Mouse (Mus musculus): ENCODE data around the gene Ubxn10. TPM values are rescaled to one million over a fixed set of nuclear protein-coding genes. Genes with fewer than 3 reads are reported as not detected.

Gene Ubxn10
- polyA plus RNA-seq, 1 experiment from 2014 or later, result 2.3 TPM

- H3K9ac ChIP-seq (replicated peaks; ENCODE audit: low read length), result no peak overlapping the region
- H3K9me3 ChIP-seq (ENCODE audit: low read length), result no peaks in the 10 kb centered on the region
- H3K27me3 ChIP-seq (ENCODE audit: insufficient read depth, low read length), result peaks cover 8% of the 10 kb centered on the region; the same call in 1 of the 2 replicates
- H3K4me1 ChIP-seq (ENCODE audit: insufficient read depth, low read length), result no peaks in the 10 kb centered on the region
- WGBS, result 72% methylated on average over 4 of the region's 4 CpGs
- H3K4me3 ChIP-seq (ENCODE audit: low read length), result no peak overlapping the region
- no peak overlapping the region for H3K27ac ChIP-seq (ENCODE audit: low read length)
- no peak overlapping the region for H3K4me2 ChIP-seq (replicated peaks; ENCODE audit: low read depth, low read length)
- no peak for ATAC-seq (ENCODE audit: low FRiP score, low TSS enrichment)
- H3K36me3 ChIP-seq (ENCODE audit: insufficient read depth, low read length), result no peaks in the 10 kb centered on the region
These were observed 64.8 kb downstream of the Ubxn10 start for GRCm38 (mm10) chr4:138672160-138672559.

GRCm38 (mm10) chr4:138670093-138670889 lies 66.7 kb downstream of the Ubxn10 start:
- Histone ChIP-seq H3K9ac (replicated peaks; ENCODE audit: low read length) (no peak overlapping the region), H3K4me1 (ENCODE audit: insufficient read depth, low read length) (no peaks in the 10 kb centered on the region), H3K36me3 (ENCODE audit: insufficient read depth, low read length) (no peaks in the 10 kb centered on the region), H3K4me3 (ENCODE audit: low read length) (no peak overlapping the region), H3K4me2 (replicated peaks; ENCODE audit: low read depth, low read length) (no peak overlapping the region), H3K27me3 (ENCODE audit: insufficient read depth, low read length) (peaks cover 2% of the 10 kb centered on the region; the same call in 1 of the 2 replicates), H3K27ac (ENCODE audit: low read length) (no peak overlapping the region), H3K9me3 (ENCODE audit: low read length) (no peaks in the 10 kb centered on the region)
- ATAC-seq (ENCODE audit: low FRiP score, low TSS enrichment), result no peak
- 54% methylated on average over 11 of the region's 11 CpGs for WGBS

GRCm38 (mm10) chr4:138666521-138666920 lies 70.4 kb downstream of the Ubxn10 start:
- Histone ChIP-seq H3K27me3 (ENCODE audit: insufficient read depth, low read length) (no peaks in the 10 kb centered on the region), H3K27ac (ENCODE audit: low read length) (no peak overlapping the region), H3K4me1 (ENCODE audit: insufficient read depth, low read length) (no peaks in the 10 kb centered on the region), H3K36me3 (ENCODE audit: insufficient read depth, low read length) (no peaks in the 10 kb centered on the region), H3K9ac (replicated peaks; ENCODE audit: low read length) (no peak overlapping the region), H3K4me3 (ENCODE audit: low read length) (no peak overlapping the region), H3K4me2 (replicated peaks; ENCODE audit: low read depth, low read length) (no peak overlapping the region), H3K9me3 (ENCODE audit: low read length) (no peaks in the 10 kb centered on the region)
- no peak for ATAC-seq (ENCODE audit: low FRiP score, low TSS enrichment)
- 61% methylated on average over 10 of the region's 10 CpGs for WGBS

GRCm38 (mm10) chr4:138659936-138660602 lies 76.9 kb downstream of the Ubxn10 start:
- Histone ChIP-seq H3K27me3 (ENCODE audit: insufficient read depth, low read length) (no peaks in the 10 kb centered on the region), H3K4me1 (ENCODE audit: insufficient read depth, low read length) (no peaks in the 10 kb centered on the region)
- WGBS, result 76% methylated on average over 11 of the region's 11 CpGs

More at GRCm38 (mm10) chr4:138659936-138660602, 76.9 kb downstream of the Ubxn10 start:
- no peak for ATAC-seq (ENCODE audit: low FRiP score, low TSS enrichment)
- Histone ChIP-seq H3K9ac (replicated peaks; ENCODE audit: low read length) (no peak overlapping the region), H3K4me2 (replicated peaks; ENCODE audit: low read depth, low read length) (no peak overlapping the region), H3K27ac (ENCODE audit: low read length) (no peak overlapping the region), H3K9me3 (ENCODE audit: low read length) (no peaks in the 10 kb centered on the region), H3K4me3 (ENCODE audit: low read length) (no peak overlapping the region), H3K36me3 (ENCODE audit: insufficient read depth, low read length) (no peaks in the 10 kb centered on the region)

Other genes with a start within 250 kb of the Ubxn10 start
- 0.15 and 0.18 TPM in 2 replicates for gene Vwa5b1, start 101.3 kb downstream of the Ubxn10 start, polyA plus RNA-seq (2015; fragmentation: Nextera tagmentation; extraction: Ambion mirVana)
- 0.47 and 0.59 TPM in 2 replicates for gene Pla2g2c, start 12.4 kb downstream of the Ubxn10 start, polyA plus RNA-seq (2015; fragmentation: Nextera tagmentation; extraction: Ambion mirVana)
- gene Pla2g2f, start 20.5 kb upstream of the Ubxn10 start, polyA plus RNA-seq (2015; fragmentation: Nextera tagmentation; extraction: Ambion mirVana), result 0.07 TPM in 1 of 2 replicates, not detected in the other
- 0.19 TPM in 1 of 2 replicates, not detected in the other for gene Pla2g2d, start 38.6 kb upstream of the Ubxn10 start, polyA plus RNA-seq (2015; fragmentation: Nextera tagmentation; extraction: Ambion mirVana)
- 0.36 and 0.91 TPM in 2 replicates for gene Pla2g5, start 126.3 kb upstream of the Ubxn10 start, polyA plus RNA-seq (2015; fragmentation: Nextera tagmentation; extraction: Ambion mirVana)
- not detected in 2 replicates for gene Gm13030, start 136.8 kb upstream of the Ubxn10 start, polyA plus RNA-seq (2015; fragmentation: Nextera tagmentation; extraction: Ambion mirVana)
- gene Pla2g2e, start 140.8 kb upstream of the Ubxn10 start, polyA plus RNA-seq (2015; fragmentation: Nextera tagmentation; extraction: Ambion mirVana), result 0.35 and 0.55 TPM in 2 replicates
- 3.0 and 3.6 TPM in 2 replicates for gene Otud3, start 176.8 kb upstream of the Ubxn10 start, polyA plus RNA-seq (2015; fragmentation: Nextera tagmentation; extraction: Ambion mirVana)
- 9.8 and 11.0 TPM in 2 replicates for gene Rnf186, start 229.9 kb upstream of the Ubxn10 start, polyA plus RNA-seq (2015; fragmentation: Nextera tagmentation; extraction: Ambion mirVana)
- 8.8 and 8.9 TPM in 2 replicates for gene Tmco4, start 235.7 kb upstream of the Ubxn10 start, polyA plus RNA-seq (2015; fragmentation: Nextera tagmentation; extraction: Ambion mirVana)

Data from kidney, embryonic 16.5 days (tissue).